Mouse (Mus musculus) spleen, postnatal 0 days (tissue): Measurements from ENCODE around the gene 2310061N02Rik. TPM values are rescaled to one million over a fixed set of nuclear protein-coding genes. Genes with fewer than 3 reads are reported as not detected.

Experiments used
- polyA plus RNA-seq: library from polyadenylated mRNA; unstranded; fragments of >200 nt; fragmentation: Nextera tagmentation; extraction: Ambion mirVana; gene quantifications from 2 replicates; pipeline ENCODE4 v1.2.1, GENCODE M21; 2015

2310061N02Rik gene
- polyA plus RNA-seq, result 0.17 TPM in 1 of 2 replicates, not detected in the other

GRCm38 (mm10) chr16:88707496-88708012, at the start of gene 2310061N02Rik:
Gene 2310061N02Rik, minus strand, starts transcription at chr16:88707962.

GRCm38 (mm10) chr16:88751535-88751934, 43.8 kb upstream of the 2310061N02Rik start, which contains the start of gene Krtap13:
Gene Krtap13, minus strand, starts transcription at chr16:88751635.

GRCm38 (mm10) chr16:88728812-88729275, 21.1 kb upstream of the 2310061N02Rik start, which contains the start of gene Krtap13-1:
Gene Krtap13-1, plus strand, starts transcription at chr16:88728862.

DNA sequence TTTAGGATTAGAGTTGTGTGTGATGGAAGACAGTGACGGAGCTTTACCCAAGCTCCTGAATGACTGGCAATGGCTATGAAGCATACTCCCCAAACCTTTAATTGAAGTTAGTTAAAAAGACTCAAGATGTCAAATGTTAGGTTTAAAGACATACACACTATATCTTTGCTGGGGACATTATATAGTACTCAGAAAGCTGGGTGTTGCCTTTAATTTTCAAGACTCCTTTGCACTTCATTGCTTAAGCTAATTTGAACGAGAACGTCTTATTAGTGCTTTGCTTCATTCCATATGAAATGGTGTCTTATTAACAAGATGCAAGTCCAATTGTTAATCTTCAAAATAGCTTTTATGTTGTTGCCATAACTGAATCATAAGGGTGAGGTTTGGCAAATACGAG, 36.2 kb downstream of the 2310061N02Rik start, which contains the start of gene Krtap27-1:
Gene Krtap27-1, minus strand, starts transcription at position 101 of the 400 bp plus-strand sequence.

Other genes with a start within 250 kb of the 2310061N02Rik start
- gene Cldn17, start 201.0 kb downstream of the 2310061N02Rik start, polyA plus RNA-seq, result not detected in 2 replicates
- gene Cldn8, start 144.8 kb downstream of the 2310061N02Rik start, polyA plus RNA-seq, result 0.07 and 0.08 TPM in 2 replicates
- not detected in 2 replicates for gene Krtap24-1, start 95.7 kb downstream of the 2310061N02Rik start, polyA plus RNA-seq
- gene 2310079G19Rik, start 80.3 kb downstream of the 2310061N02Rik start, polyA plus RNA-seq, result not detected in 2 replicates
- not detected in 2 replicates for gene Krtap26-1, start 60.2 kb downstream of the 2310061N02Rik start, polyA plus RNA-seq
- gene Krtap27-1, start 36.3 kb downstream of the 2310061N02Rik start, polyA plus RNA-seq, result not detected in 2 replicates
- not detected in 2 replicates for gene Krtap13-1, start 20.9 kb upstream of the 2310061N02Rik start, polyA plus RNA-seq
- gene Krtap13, start 43.7 kb upstream of the 2310061N02Rik start, polyA plus RNA-seq, result not detected in 2 replicates
- gene 2310034C09Rik, start 50.9 kb upstream of the 2310061N02Rik start, polyA plus RNA-seq, result not detected in 2 replicates
- not detected in 2 replicates for gene 2310057N15Rik, start 66.2 kb upstream of the 2310061N02Rik start, polyA plus RNA-seq
- gene Gm5965, start 69.9 kb upstream of the 2310061N02Rik start, polyA plus RNA-seq, result not detected in 2 replicates
- not detected in 2 replicates for gene Gm20741, start 104.3 kb upstream of the 2310061N02Rik start, polyA plus RNA-seq
- gene Krtap15, start 112.3 kb upstream of the 2310061N02Rik start, polyA plus RNA-seq, result not detected in 2 replicates
- not detected in 2 replicates for gene Krtap14, start 118.2 kb upstream of the 2310061N02Rik start, polyA plus RNA-seq
- not detected in 2 replicates for gene Krtap19-1, start 161.4 kb upstream of the 2310061N02Rik start, polyA plus RNA-seq
- gene Krtap19-2, start 166.3 kb upstream of the 2310061N02Rik start, polyA plus RNA-seq, result not detected in 2 replicates
- not detected in 2 replicates for gene Krtap19-3, start 170.1 kb upstream of the 2310061N02Rik start, polyA plus RNA-seq
- not detected in 2 replicates for gene Krtap19-4, start 177.1 kb upstream of the 2310061N02Rik start, polyA plus RNA-seq
- gene Krtap19-5, start 188.5 kb upstream of the 2310061N02Rik start, polyA plus RNA-seq, result not detected in 2 replicates
- not detected in 2 replicates for gene Krtap19-9b, start 224.3 kb upstream of the 2310061N02Rik start, polyA plus RNA-seq